Comparison of ENCODE assay signal across 9 mouse cellular contexts in the genomic region with DNA sequence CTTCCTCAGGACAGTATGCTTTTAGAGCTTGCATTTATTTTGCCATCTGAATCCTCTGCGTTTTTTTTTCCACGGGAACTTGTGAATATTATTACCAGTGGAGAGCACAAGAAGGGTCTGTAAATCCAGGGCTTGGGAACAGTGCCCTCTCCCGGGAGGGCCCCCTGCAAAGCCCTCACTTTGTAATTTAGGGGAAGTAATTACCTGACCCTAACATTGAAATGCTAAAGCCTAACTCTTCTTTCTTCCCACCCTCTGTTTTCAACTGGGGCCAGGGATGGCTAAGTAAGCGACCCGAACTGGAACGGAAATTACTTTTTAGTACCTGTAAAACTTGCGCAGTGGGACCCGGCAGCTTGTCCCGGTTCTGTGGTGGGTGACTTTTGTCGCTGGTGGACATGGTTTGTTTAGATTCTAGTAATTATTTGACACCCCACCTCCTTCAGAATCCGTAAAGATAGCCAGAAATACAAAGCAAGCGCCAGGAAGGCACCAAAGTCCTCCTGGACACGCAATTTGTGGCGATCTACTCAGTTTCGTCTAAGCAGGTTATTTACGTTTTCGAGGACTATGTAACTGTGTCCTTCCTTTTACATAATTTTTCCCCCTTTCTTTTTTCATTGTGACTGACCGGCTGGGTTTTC. TPM values are rescaled to one million over a fixed set of nuclear protein-coding genes. Genes with fewer than 3 reads are reported as not detected.
DNase-seq lines count a peak whose midpoint lies in the region; ATAC-seq and TF ChIP-seq lines count a peak whose summit lies in the region.
"Had no signal": no experiment of that assay in that cellular context is flagged by ENCODE, and none has a peak within 500 bp of the region (broad histone marks: within the 10 kb centered on the region; RNA-seq: fewer than 3 reads in every experiment).

No protein-coding gene starts in this region.

- peaks cover 4% of the 10 kb centered on the region for H3K27me3 ChIP-seq in kidney, adult 2 months (replicated peaks; ENCODE audit: control insufficient read depth, insufficient read depth, low read length)
- peaks cover 65% of the 10 kb centered on the region for H3K27me3 ChIP-seq in embryonic facial prominence, embryonic 13.5 days
- peaks cover 43% of the 10 kb centered on the region for H3K27me3 ChIP-seq in intestine, embryonic 16.5 days (replicated peaks; ENCODE audit: control insufficient read depth, insufficient read depth, low read length)
- H3K27me3 ChIP-seq in neural tube, embryonic 12.5 days (replicated peaks): peaks cover 65% of the 10 kb centered on the region

- TF ChIP-seq POLR2A in kidney, adult 2 months (IDR thresholded peaks at IDR 0.05; ENCODE audit: low read depth, low read length): no peak

- peaks cover 4% of the 10 kb centered on the region; the same call in 1 of the 2 replicates for H3K4me1 ChIP-seq in kidney, adult 2 months (ENCODE audit: control insufficient read depth, insufficient read depth, low read length)
- peaks cover 30% of the 10 kb centered on the region for H3K4me1 ChIP-seq in embryonic facial prominence, embryonic 13.5 days
- peaks cover 8% of the 10 kb centered on the region for H3K4me1 ChIP-seq in intestine, embryonic 16.5 days (ENCODE audit: control insufficient read depth, insufficient read depth, low read length)
- H3K4me1 ChIP-seq in neural tube, embryonic 12.5 days: peaks cover 39% of the 10 kb centered on the region

- 13% methylated on average over 18 of the region's 18 CpGs for WGBS in kidney, adult 2 months
- WGBS in embryonic facial prominence, embryonic 13.5 days: 4% methylated on average over 18 of the region's 18 CpGs
- 3% methylated on average over 18 of the region's 18 CpGs for WGBS in intestine, embryonic 16.5 days
- under 1% methylated on average over 18 of the region's 18 CpGs for WGBS in neural tube, embryonic 12.5 days

- peak; percentile 5 for DNase-seq in kidney, adult 2 months
- no peak for DNase-seq in kidney, postnatal 25 days
- no peak for DNase-seq in layer of hippocampus, adult 11-12 months (ENCODE audit: low spot score)
- no peak for DNase-seq in thymus, postnatal 10 days (ENCODE audit: low spot score in 2 of 2)
- DNase-seq in urinary bladder, postnatal 4 days (ENCODE audit: low spot score in 2 of 2): no peak

- H3K9me3 ChIP-seq in embryonic facial prominence, embryonic 13.5 days: no peaks in the 10 kb centered on the region
- H3K9me3 ChIP-seq in intestine, embryonic 16.5 days (ENCODE audit: control insufficient read depth, low read length): no peaks in the 10 kb centered on the region
- H3K9me3 ChIP-seq in neural tube, embryonic 12.5 days: no peaks in the 10 kb centered on the region

- no peak overlapping the region for H3K4me3 ChIP-seq in kidney, adult 2 months (ENCODE audit: insufficient read depth, low read depth, low read length)
- H3K4me3 ChIP-seq in embryonic facial prominence, embryonic 13.5 days: peak overlapping the region; percentile 43
- peak overlapping the region; percentile 42 for H3K4me3 ChIP-seq in intestine, embryonic 16.5 days (ENCODE audit: low read length)
- peak overlapping the region; percentile 36 for H3K4me3 ChIP-seq in neural tube, embryonic 12.5 days
- H3K4me3 ChIP-seq: myocyte had no signal

- no peak for ATAC-seq in embryonic facial prominence, embryonic 13.5 days (ENCODE audit: insufficient number of reproducible peaks, insufficient read depth, low FRiP score, low TSS enrichment, low read depth)
- ATAC-seq in intestine, embryonic 16.5 days: no peak
- ATAC-seq in neural tube, embryonic 12.5 days (ENCODE audit: low FRiP score, low read depth): no peak

- no peak overlapping the region for H3K27ac ChIP-seq in kidney, adult 2 months (ENCODE audit: insufficient read depth, low read depth, low read length)
- no peak overlapping the region for H3K27ac ChIP-seq in embryonic facial prominence, embryonic 13.5 days
- no peak overlapping the region for H3K27ac ChIP-seq in intestine, embryonic 16.5 days (ENCODE audit: low read length)
- H3K27ac ChIP-seq in neural tube, embryonic 12.5 days: peak overlapping the region; percentile 38; the same call in 1 of the 2 replicates

- H3K36me3 ChIP-seq in kidney, adult 2 months (ENCODE audit: control insufficient read depth, insufficient read depth, low read length): no peaks in the 10 kb centered on the region
- no peaks in the 10 kb centered on the region for H3K36me3 ChIP-seq in embryonic facial prominence, embryonic 13.5 days
- no peaks in the 10 kb centered on the region for H3K36me3 ChIP-seq in intestine, embryonic 16.5 days (ENCODE audit: control insufficient read depth, insufficient read depth, low read length)
- H3K36me3 ChIP-seq in neural tube, embryonic 12.5 days: no peaks in the 10 kb centered on the region

- peak overlapping the region; percentile 82 for H3K4me2 ChIP-seq in embryonic facial prominence, embryonic 13.5 days
- peak overlapping the region; percentile 73 for H3K4me2 ChIP-seq in intestine, embryonic 16.5 days (ENCODE audit: low read depth, low read length)
- peak overlapping the region; percentile 79 for H3K4me2 ChIP-seq in neural tube, embryonic 12.5 days (replicated peaks)

- peak overlapping the region; percentile 70; the same call in 1 of the 2 replicates for H3K9ac ChIP-seq in embryonic facial prominence, embryonic 13.5 days
- H3K9ac ChIP-seq in intestine, embryonic 16.5 days (ENCODE audit: low read depth, low read length): peak overlapping the region; percentile 49; the same call in 1 of the 2 replicates
- H3K9ac ChIP-seq in neural tube, embryonic 12.5 days: peak overlapping the region; percentile 42

- no peak for TF ChIP-seq CTCF in kidney, adult 2 months (conservative IDR thresholded peaks at IDR 0.05; ENCODE audit: insufficient read depth, insufficient read length, low read depth, low read length)

RNA-seq across cellular contexts. Expression of a gene that starts 44.9 kb away (rescaled TPM):
- not detected in 2 replicates for polyA plus RNA-seq in kidney, adult 2 months (2012; rRNA removed)
- polyA plus RNA-seq in embryonic facial prominence, embryonic 13.5 days (2015; fragmentation: Nextera tagmentation; extraction: Ambion mirVana): 0.22 and 0.59 TPM in 2 replicates
- not detected in 2 replicates for polyA plus RNA-seq in intestine, embryonic 16.5 days (2015; fragmentation: Nextera tagmentation; extraction: Ambion mirVana)
- 1.3 TPM in 2 replicates for polyA plus RNA-seq in neural tube, embryonic 12.5 days (2016; fragmentation: Nextera tagmentation; extraction: Ambion mirVana)
- polyA plus RNA-seq: myocyte had no signal

RNA-seq across cellular contexts. Expression of a gene that starts 59.5 kb away (rescaled TPM):
- polyA plus RNA-seq in kidney, adult 2 months (2012; rRNA removed): not detected in 2 replicates
- polyA plus RNA-seq in embryonic facial prominence, embryonic 13.5 days (2015; fragmentation: Nextera tagmentation; extraction: Ambion mirVana): 0.20 and 0.22 TPM in 2 replicates
- polyA plus RNA-seq in intestine, embryonic 16.5 days (2015; fragmentation: Nextera tagmentation; extraction: Ambion mirVana): not detected in 2 replicates
- 11.3 and 14.3 TPM in 2 replicates for polyA plus RNA-seq in neural tube, embryonic 12.5 days (2016; fragmentation: Nextera tagmentation; extraction: Ambion mirVana)

Comparison
In these comparisons a context has a peak if more than half of its experiments do, and no peak if none do; other contexts are left out.
1. RNA of a gene that starts 59.5 kb away (polyA plus RNA-seq): 11.3 to 14.3 TPM in neural tube, embryonic 12.5 days; 0.20 to 0.22 TPM in embryonic facial prominence, embryonic 13.5 days, not detected in kidney, adult 2 months and not detected in intestine, embryonic 16.5 days; every median in the first group is over 10 times any median in the second.
2. Peak in every context shown above with its lines, with median percentiles within 50 percentile points of each other: H3K4me2 ChIP-seq and H3K9ac ChIP-seq.